Mouse (Mus musculus): ENCODE measurements around the gene Stap2. TPM values are rescaled to one million over a fixed set of nuclear protein-coding genes. Genes with fewer than 3 reads are reported as not detected.
A peak's percentile ranks its signal among the peaks of the same experiment; 100 is the strongest.

The Stap2 gene
- polyA plus RNA-seq, 1 experiment from 2014 or later, result 15.9 TPM

GRCm38 (mm10) chr17:56009962-56010240 lies 4.5 kb upstream of the Stap2 start:
- H3K27ac ChIP-seq (replicated peaks in 1 of 2; ENCODE audit: control insufficient read depth in 1 of 2, insufficient read depth in 1 of 2, low read depth in 2 of 2, low read length in 2 of 2), result 0 out of 4 replicates have a peak overlapping the region, but pooled peaks of 1 of the 2 experiments have one; percentile 10
- peaks cover 14 to 21% of the 10 kb centered on the region in 2 experiments for H3K4me1 ChIP-seq (ENCODE audit: control insufficient read depth in 2 of 2, insufficient read depth in 2 of 2, low read length in 2 of 2)
- H3K4me3 ChIP-seq (ENCODE audit: control insufficient read depth in 1 of 2, insufficient read depth in 1 of 2, low read depth in 1 of 2, low read length in 2 of 2), result peak overlapping the region; percentile 69 to 87
- peaks cover 31% of the 10 kb centered on the region for H3K36me3 ChIP-seq (ENCODE audit: control insufficient read depth, insufficient read depth, low read length)
- ATAC-seq (ENCODE audit: insufficient number of reproducible peaks, insufficient read depth, low FRiP score, low read depth), result no peak
- H3K9me3 ChIP-seq (ENCODE audit: control insufficient read depth, low read length), result no peaks in the 10 kb centered on the region
- WGBS, result 53% methylated on average over 2 of the region's 2 CpGs
- peak overlapping the region; percentile 96 for H3K4me2 ChIP-seq (ENCODE audit: low read length)
- H3K27me3 ChIP-seq (ENCODE audit: control insufficient read depth, insufficient read depth, low read length), result no peaks in the 10 kb centered on the region
- H3K9ac ChIP-seq (ENCODE audit: low read length), result peak overlapping the region; percentile 74

GRCm38 (mm10) chr17:56009088-56009961 lies 3.9 kb upstream of the Stap2 start:
- Histone ChIP-seq H3K4me1 (ENCODE audit: control insufficient read depth in 2 of 2, insufficient read depth in 2 of 2, low read length in 2 of 2) (peaks cover 14 to 21% of the 10 kb centered on the region in 2 experiments), H3K27ac (replicated peaks in 1 of 2; ENCODE audit: control insufficient read depth in 1 of 2, insufficient read depth in 1 of 2, low read depth in 2 of 2, low read length in 2 of 2) (peak overlapping the region; percentile 76 to 79), H3K27me3 (ENCODE audit: control insufficient read depth, insufficient read depth, low read length) (no peaks in the 10 kb centered on the region), H3K9me3 (ENCODE audit: control insufficient read depth, low read length) (no peaks in the 10 kb centered on the region), H3K9ac (ENCODE audit: low read length) (peak overlapping the region; percentile 74), H3K36me3 (ENCODE audit: control insufficient read depth, insufficient read depth, low read length) (peaks cover 27% of the 10 kb centered on the region), H3K4me2 (ENCODE audit: low read length) (peak overlapping the region; percentile 96), H3K4me3 (ENCODE audit: control insufficient read depth in 1 of 2, insufficient read depth in 1 of 2, low read depth in 1 of 2, low read length in 2 of 2) (peak overlapping the region; percentile 69 to 87)
- peak; percentile 90 for ATAC-seq (ENCODE audit: insufficient number of reproducible peaks, insufficient read depth, low FRiP score, low read depth)
- WGBS, result 1% methylated on average over 62 of the region's 62 CpGs

- Histone ChIP-seq H3K4me1 (ENCODE audit: control insufficient read depth in 2 of 2, insufficient read depth in 2 of 2, low read length in 2 of 2) (peaks cover 14 to 21% of the 10 kb centered on the region in 2 experiments), H3K36me3 (ENCODE audit: control insufficient read depth, insufficient read depth, low read length) (peaks cover 23% of the 10 kb centered on the region), H3K4me3 (ENCODE audit: control insufficient read depth in 1 of 2, insufficient read depth in 1 of 2, low read depth in 1 of 2, low read length in 2 of 2) (peak overlapping the region; percentile 69 to 87), H3K27me3 (ENCODE audit: control insufficient read depth, insufficient read depth, low read length) (no peaks in the 10 kb centered on the region), H3K4me2 (ENCODE audit: low read length) (peak overlapping the region; percentile 96), H3K9ac (ENCODE audit: low read length) (peak overlapping the region; percentile 73), H3K9me3 (ENCODE audit: control insufficient read depth, low read length) (no peaks in the 10 kb centered on the region), H3K27ac (replicated peaks in 1 of 2; ENCODE audit: control insufficient read depth in 1 of 2, insufficient read depth in 1 of 2, low read depth in 2 of 2, low read length in 2 of 2) (peak overlapping the region; percentile 76 to 79)
- under 1% methylated on average over 21 of the region's 21 CpGs for WGBS
- ATAC-seq (ENCODE audit: insufficient number of reproducible peaks, insufficient read depth, low FRiP score, low read depth), result peak; percentile 89
Measured at GRCm38 (mm10) chr17:56008356-56009087, 3.1 kb upstream of the Stap2 start.

GRCm38 (mm10) chr17:56007444-56008355 lies 2.3 kb upstream of the Stap2 start:
- Histone ChIP-seq H3K27me3 (ENCODE audit: control insufficient read depth, insufficient read depth, low read length) (peaks cover 4% of the 10 kb centered on the region; the same call in 1 of the 2 replicates), H3K9ac (ENCODE audit: low read length) (peak overlapping the region; percentile 73; the same call in 1 of the 2 replicates), H3K36me3 (ENCODE audit: control insufficient read depth, insufficient read depth, low read length) (peaks cover 15% of the 10 kb centered on the region), H3K4me2 (ENCODE audit: low read length) (peak overlapping the region; percentile 96), H3K4me1 (ENCODE audit: control insufficient read depth in 2 of 2, insufficient read depth in 2 of 2, low read length in 2 of 2) (peaks cover 14 to 21% of the 10 kb centered on the region in 2 experiments), H3K4me3 (ENCODE audit: control insufficient read depth in 1 of 2, insufficient read depth in 1 of 2, low read depth in 1 of 2, low read length in 2 of 2) (peak overlapping the region; percentile 31 to 69), H3K9me3 (ENCODE audit: control insufficient read depth, low read length) (no peaks in the 10 kb centered on the region), H3K27ac (replicated peaks in 1 of 2; ENCODE audit: control insufficient read depth in 1 of 2, insufficient read depth in 1 of 2, low read depth in 2 of 2, low read length in 2 of 2) (peak overlapping the region; percentile 30 to 79)
- no peak for ATAC-seq (ENCODE audit: insufficient number of reproducible peaks, insufficient read depth, low FRiP score, low read depth)
- WGBS, result 25% methylated on average over 13 of the region's 14 CpGs

- ATAC-seq (ENCODE audit: insufficient number of reproducible peaks, insufficient read depth, low FRiP score, low read depth), result no peak
- peaks cover 4% of the 10 kb centered on the region; the same call in 1 of the 2 replicates for H3K27me3 ChIP-seq (ENCODE audit: control insufficient read depth, insufficient read depth, low read length)
- WGBS, result 36% methylated on average over 10 of the region's 10 CpGs
- H3K9me3 ChIP-seq (ENCODE audit: control insufficient read depth, low read length), result no peaks in the 10 kb centered on the region
- no peak overlapping the region; a peak in 1 of 4 replicates for H3K27ac ChIP-seq (replicated peaks in 1 of 2; ENCODE audit: control insufficient read depth in 1 of 2, insufficient read depth in 1 of 2, low read depth in 2 of 2, low read length in 2 of 2)
- no peak overlapping the region for H3K4me3 ChIP-seq (ENCODE audit: control insufficient read depth in 1 of 2, insufficient read depth in 1 of 2, low read depth in 1 of 2, low read length in 2 of 2)
- peaks cover 14 to 21% of the 10 kb centered on the region in 2 experiments for H3K4me1 ChIP-seq (ENCODE audit: control insufficient read depth in 2 of 2, insufficient read depth in 2 of 2, low read length in 2 of 2)
- no peak overlapping the region for H3K9ac ChIP-seq (ENCODE audit: low read length)
- H3K36me3 ChIP-seq (ENCODE audit: control insufficient read depth, insufficient read depth, low read length), result peaks cover 9% of the 10 kb centered on the region
- no peak overlapping the region for H3K4me2 ChIP-seq (ENCODE audit: low read length)
Measured at GRCm38 (mm10) chr17:56006956-56007355, 1.6 kb upstream of the Stap2 start.

GRCm38 (mm10) chr17:56003000-56003399 lies 2.4 kb downstream of the Stap2 start:
- Histone ChIP-seq H3K4me1 (ENCODE audit: control insufficient read depth in 2 of 2, insufficient read depth in 2 of 2, low read length in 2 of 2) (peaks cover 9 to 11% of the 10 kb centered on the region in 2 experiments; a peak in 3 of 4 replicates), H3K27ac (replicated peaks in 1 of 2; ENCODE audit: control insufficient read depth in 1 of 2, insufficient read depth in 1 of 2, low read depth in 2 of 2, low read length in 2 of 2) (no peak overlapping the region), H3K4me3 (ENCODE audit: control insufficient read depth in 1 of 2, insufficient read depth in 1 of 2, low read depth in 1 of 2, low read length in 2 of 2) (no peak overlapping the region), H3K27me3 (ENCODE audit: control insufficient read depth, insufficient read depth, low read length) (peaks cover 19% of the 10 kb centered on the region; the same call in 1 of the 2 replicates), H3K4me2 (ENCODE audit: low read length) (no peak overlapping the region), H3K9ac (ENCODE audit: low read length) (no peak overlapping the region), H3K36me3 (ENCODE audit: control insufficient read depth, insufficient read depth, low read length) (no peaks in the 10 kb centered on the region), H3K9me3 (ENCODE audit: control insufficient read depth, low read length) (no peaks in the 10 kb centered on the region)
- ATAC-seq (ENCODE audit: insufficient number of reproducible peaks, insufficient read depth, low FRiP score, low read depth), result no peak
- 72% methylated on average over 3 of the region's 3 CpGs for WGBS
